In genomic region chr7:46846486-46847244, GRCm38 (mm10) we compare ENCODE assay signal across 8 mouse cellular contexts. TPM values are rescaled to one million over a fixed set of nuclear protein-coding genes. Genes with fewer than 3 reads are reported as not detected.
DNase-seq lines count a peak whose midpoint lies in the region; ATAC-seq and TF ChIP-seq lines count a peak whose summit lies in the region.

No protein-coding gene starts in this region.

- H3K27me3 ChIP-seq in hindbrain, embryonic 15.5 days = no peaks in the 10 kb centered on the region

- peak overlapping the region; percentile 93 for H3K4me2 ChIP-seq in hindbrain, embryonic 15.5 days

- ATAC-seq in activated CD4-positive, CD25-positive, alpha-beta regulatory T cell, adult 4 months = peak; percentile 70
- peak; percentile 65 for ATAC-seq in hindbrain, embryonic 15.5 days (ENCODE audit: low FRiP score, low read depth)
- ATAC-seq in megakaryocyte, adult 5-6 weeks (ENCODE audit: poor library complexity, severe bottlenecking) = peak; percentile 20

- H3K4me3 ChIP-seq in hindbrain, embryonic 15.5 days = peak overlapping the region; percentile 91
- peak overlapping the region; percentile 93 for H3K4me3 ChIP-seq in left cerebral cortex, adult 2 months

- TF ChIP-seq CTCF in left cerebral cortex, adult 2 months (IDR thresholded peaks at IDR 0.05) = peak; percentile 15

- H3K36me3 ChIP-seq in hindbrain, embryonic 15.5 days = peaks cover 33% of the 10 kb centered on the region

- intact Hi-C loops in left cerebral cortex, adult 2 months (cut with DNase I) = loop anchor here (2.0 to 5.0 kb wide), 3 partner anchors 28 to 161 kb away; partner anchors contain the start of genes Gtf2h1, Hps5 and Spty2d1

- H3K9me3 ChIP-seq in hindbrain, embryonic 15.5 days = no peaks in the 10 kb centered on the region

- 3% methylated on average over 28 of the region's 28 CpGs for WGBS in hindbrain, embryonic 15.5 days

- DNase-seq in cerebellum, postnatal 25 days = peak; percentile 65 to 73
- DNase-seq in gastrocnemius, adult 18-20 months (ENCODE audit: low spot score) = peak; percentile 79
- peak; percentile 36 to 52 for DNase-seq in left cerebral cortex, adult 2 months (ENCODE audit: extremely low spot score in 1 of 2, low spot score in 2 of 2)
- peak; percentile 71 to 72 for DNase-seq in right cerebral cortex, postnatal 10 days (ENCODE audit: low spot score in 2 of 2)
- peak; percentile 35 for DNase-seq in urinary bladder, postnatal 25 days (ENCODE audit: low spot score)

- peak overlapping the region; percentile 91 for H3K27ac ChIP-seq in hindbrain, embryonic 15.5 days (replicated peaks)
- H3K27ac ChIP-seq in left cerebral cortex, adult 2 months = peak overlapping the region; percentile 95

- H3K9ac ChIP-seq in hindbrain, embryonic 15.5 days = peak overlapping the region; percentile 90

- H3K4me1 ChIP-seq in hindbrain, embryonic 15.5 days (replicated peaks) = peaks cover 21% of the 10 kb centered on the region

RNA-seq across cellular contexts. Expression of gene Ldha, which starts 5.4 kb away (rescaled TPM):
- polyA plus RNA-seq in activated CD4-positive, CD25-positive, alpha-beta regulatory T cell, adult 4 months (2017; shearing (Covaris generic)) = 1,000 to 10,000 TPM; 1,036 to 1,248 TPM
- 1,000 to 10,000 TPM; 2,332 to 2,702 TPM for total RNA-seq in gastrocnemius, adult 18-20 months (2021)
- polyA plus RNA-seq in hindbrain, embryonic 15.5 days (2015; fragmentation: Nextera tagmentation; extraction: Ambion mirVana) = 696 and 729 TPM in 2 replicates
- 100 to 1,000 TPM; 342 to 356 TPM for total RNA-seq in left cerebral cortex, adult 2 months (2021)
- 278 and 286 TPM in 2 replicates for total RNA-seq in megakaryocyte, adult 5-6 weeks (2015)
- total RNA-seq in megakaryocyte, adult 5-6 weeks (2017) = 212 and 223 TPM in 2 replicates

RNA-seq across cellular contexts. Expression of gene Ldhc, which starts 14.3 kb away (rescaled TPM):
- polyA plus RNA-seq in activated CD4-positive, CD25-positive, alpha-beta regulatory T cell, adult 4 months (2017; shearing (Covaris generic)) = not detected
- not detected for total RNA-seq in gastrocnemius, adult 18-20 months (2021)
- polyA plus RNA-seq in hindbrain, embryonic 15.5 days (2015; fragmentation: Nextera tagmentation; extraction: Ambion mirVana) = 0.30 and 0.34 TPM in 2 replicates
- not detected for total RNA-seq in left cerebral cortex, adult 2 months (2021)
- total RNA-seq in megakaryocyte, adult 5-6 weeks (2015) = 2.3 and 2.9 TPM in 2 replicates
- 1.0 TPM in 1 of 2 replicates, not detected in the other for total RNA-seq in megakaryocyte, adult 5-6 weeks (2017)

RNA-seq across cellular contexts. Expression of gene Gtf2h1, which starts 50.8 kb away (rescaled TPM):
- 10 to 100 TPM; 22.9 to 23.4 TPM for polyA plus RNA-seq in activated CD4-positive, CD25-positive, alpha-beta regulatory T cell, adult 4 months (2017; shearing (Covaris generic))
- 10 to 100 TPM; 15.4 to 18.2 TPM for total RNA-seq in gastrocnemius, adult 18-20 months (2021)
- 39.5 and 41.2 TPM in 2 replicates for polyA plus RNA-seq in hindbrain, embryonic 15.5 days (2015; fragmentation: Nextera tagmentation; extraction: Ambion mirVana)
- total RNA-seq in left cerebral cortex, adult 2 months (2021) = 10 to 100 TPM; 34.3 to 36.4 TPM
- 36.6 and 40.0 TPM in 2 replicates for total RNA-seq in megakaryocyte, adult 5-6 weeks (2015)
- total RNA-seq in megakaryocyte, adult 5-6 weeks (2017) = 70.2 and 74.8 TPM in 2 replicates

RNA-seq across cellular contexts. Expression of gene Hps5, which starts 50.8 kb away (rescaled TPM):
- 10 to 100 TPM; 17.6 to 17.8 TPM for polyA plus RNA-seq in activated CD4-positive, CD25-positive, alpha-beta regulatory T cell, adult 4 months (2017; shearing (Covaris generic))
- total RNA-seq in gastrocnemius, adult 18-20 months (2021) = 10 to 100 TPM; 11.2 to 12.1 TPM
- polyA plus RNA-seq in hindbrain, embryonic 15.5 days (2015; fragmentation: Nextera tagmentation; extraction: Ambion mirVana) = 13.2 and 14.4 TPM in 2 replicates
- total RNA-seq in left cerebral cortex, adult 2 months (2021) = 10 to 100 TPM; 14.6 to 16.8 TPM
- 26.0 and 27.1 TPM in 2 replicates for total RNA-seq in megakaryocyte, adult 5-6 weeks (2015)
- total RNA-seq in megakaryocyte, adult 5-6 weeks (2017) = 58.8 and 61.3 TPM in 2 replicates

Comparison
In these comparisons a context has a peak if more than half of its experiments do, and no peak if none do; other contexts are left out.
1. Peak in every context shown above with its lines: DNase-seq, ATAC-seq, H3K4me3 ChIP-seq and H3K27ac ChIP-seq.
2. ATAC-seq: peak in every context shown above with its lines; median percentile 70 in activated CD4-positive, CD25-positive, alpha-beta regulatory T cell, adult 4 months; 65 in hindbrain, embryonic 15.5 days; 20 in megakaryocyte, adult 5-6 weeks.
3. RNA of gene Ldha, which starts 5.4 kb away (total RNA-seq): 2,332 to 2,702 TPM in gastrocnemius, adult 18-20 months; 342 to 356 TPM in left cerebral cortex, adult 2 months and 212 to 286 TPM in megakaryocyte, adult 5-6 weeks; every median in the first group is over 4 times any median in the second.